Mouse (Mus musculus): ENCODE measurements around the gene Angptl4. TPM values are rescaled to one million over a fixed set of nuclear protein-coding genes. Genes with fewer than 3 reads are reported as not detected.
"Not testable (repeated sequence)": the region's sequence is repeated elsewhere in the genome, so short reads cannot be mapped to it uniquely, and the experiment has no call there.

Angptl4 gene
- polyA plus RNA-seq, 1 experiment from 2014 or later, result 23.0 TPM

DNA sequence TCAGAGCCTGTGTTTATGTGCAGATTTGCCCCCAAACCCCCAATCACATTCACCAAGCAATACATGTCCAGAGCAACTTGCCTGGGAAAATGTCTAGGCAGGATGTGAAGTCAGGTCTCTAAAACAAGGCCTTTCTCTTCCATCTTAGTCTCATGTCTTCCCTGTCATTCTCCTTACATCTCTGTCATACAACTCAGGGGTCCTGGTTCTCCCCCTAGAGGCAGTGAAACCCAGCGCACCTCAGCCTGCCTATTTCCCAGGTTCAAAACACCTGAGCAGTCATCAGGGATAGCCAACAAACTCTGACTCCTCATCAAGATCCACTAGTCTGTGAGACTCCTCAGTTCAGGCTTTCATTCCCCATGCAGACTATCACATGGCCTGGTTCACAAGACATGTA, 27.0 kb downstream of the Angptl4 start:
- WGBS (ENCODE audit: insufficient replicate concordance), result 77% methylated on average over 1 of the region's 1 CpGs
- ATAC-seq (ENCODE audit: insufficient read depth), result no peak
- no peak overlapping the region for H3K9ac ChIP-seq

DNA sequence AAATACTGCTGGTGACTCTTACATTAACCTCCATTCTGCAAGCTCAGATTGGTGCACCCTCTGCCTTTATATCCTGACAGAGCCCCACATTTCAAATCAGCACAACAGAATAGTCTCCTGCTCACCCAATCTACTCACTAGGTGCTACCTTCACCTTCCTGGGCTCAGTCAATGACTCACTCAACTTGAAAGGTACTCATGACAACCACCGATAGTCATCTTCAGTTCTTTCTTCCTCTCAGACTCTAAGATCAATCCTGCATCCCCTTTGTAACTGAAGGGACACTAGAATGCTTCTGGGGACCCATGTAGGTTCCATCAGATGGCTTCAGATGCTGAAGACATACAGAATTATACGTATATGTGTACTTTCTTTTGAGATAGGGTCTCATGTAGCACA, 29.3 kb downstream of the Angptl4 start:
- no peak for ATAC-seq (ENCODE audit: insufficient read depth)
- H3K27me3 ChIP-seq, result no peaks in the 10 kb centered on the region
- no peak overlapping the region for H3K4me2 ChIP-seq
- no peak overlapping the region for H3K9ac ChIP-seq
- H3K9me3 ChIP-seq (replicated peaks), result no peaks in the 10 kb centered on the region
- peaks cover 27% of the 10 kb centered on the region for H3K4me1 ChIP-seq (replicated peaks)
- H3K4me3 ChIP-seq (replicated peaks), result no peak overlapping the region
- WGBS (ENCODE audit: insufficient replicate concordance), result 88% methylated on average over 2 of the region's 2 CpGs
- peaks cover 53% of the 10 kb centered on the region for H3K36me3 ChIP-seq (replicated peaks)
- H3K27ac ChIP-seq (replicated peaks), result no peak overlapping the region

More for the DNA sequence above, 27.0 kb downstream of the Angptl4 start:
- Histone ChIP-seq H3K4me3 (replicated peaks) (no peak overlapping the region), H3K9me3 (replicated peaks) (no peaks in the 10 kb centered on the region), H3K27me3 (no peaks in the 10 kb centered on the region), H3K36me3 (replicated peaks) (peaks cover 46% of the 10 kb centered on the region), H3K27ac (replicated peaks) (no peak overlapping the region), H3K4me2 (no peak overlapping the region), H3K4me1 (replicated peaks) (peaks cover 51% of the 10 kb centered on the region)

DNA sequence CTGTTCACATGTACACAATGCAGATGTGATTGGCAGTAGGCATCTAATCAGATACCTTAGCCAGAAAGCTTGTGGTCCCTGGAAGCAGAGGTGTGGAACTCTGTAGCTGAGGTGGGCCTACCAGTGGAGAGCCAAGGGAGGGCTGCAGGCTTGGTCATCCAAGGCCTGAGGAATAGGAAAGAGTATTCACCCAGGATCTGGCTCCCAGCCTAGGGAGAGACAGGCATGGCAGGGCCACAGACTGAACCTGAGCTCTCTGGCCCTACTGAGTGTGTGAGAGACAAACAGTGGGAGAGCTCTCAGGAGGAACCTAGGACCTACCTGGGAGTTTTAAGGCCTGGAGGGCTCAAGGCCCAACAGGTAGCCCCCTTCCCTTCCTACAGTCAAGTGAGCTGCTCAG, 30.4 kb downstream of the Angptl4 start:
- no peak overlapping the region for H3K4me3 ChIP-seq (replicated peaks)
- H3K27me3 ChIP-seq, result no peaks in the 10 kb centered on the region
- H3K27ac ChIP-seq (replicated peaks), result no peak overlapping the region
- no peaks in the 10 kb centered on the region for H3K9me3 ChIP-seq (replicated peaks)
- no peak overlapping the region for H3K4me2 ChIP-seq
- H3K4me1 ChIP-seq (replicated peaks), result peaks cover 18% of the 10 kb centered on the region
- ATAC-seq (ENCODE audit: insufficient read depth), result no peak
- H3K36me3 ChIP-seq (replicated peaks), result peaks cover 52% of the 10 kb centered on the region
- H3K9ac ChIP-seq, result no peak overlapping the region

DNA sequence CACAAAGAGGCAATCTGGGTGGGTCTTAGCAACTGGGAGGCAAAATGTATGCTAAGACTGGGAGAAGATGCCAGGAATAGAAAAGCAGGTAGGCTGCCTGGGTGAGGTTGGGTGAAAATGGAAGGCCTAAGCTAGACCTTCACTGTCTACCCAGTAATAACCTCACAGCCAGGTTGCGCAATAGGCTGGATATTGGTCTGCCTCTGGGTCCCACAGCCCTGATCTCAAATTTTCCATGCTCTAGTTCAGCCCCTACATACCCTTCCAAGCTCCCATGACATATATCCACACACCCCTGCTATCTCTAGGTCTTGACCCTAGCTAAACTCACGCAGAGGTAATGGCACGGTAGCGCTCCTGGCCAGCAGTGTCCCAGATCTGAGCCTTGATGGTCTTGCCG, 32.2 kb downstream of the Angptl4 start:
- Histone ChIP-seq H3K4me1 (replicated peaks) (peaks cover 16% of the 10 kb centered on the region), H3K36me3 (replicated peaks) (peaks cover 60% of the 10 kb centered on the region), H3K27ac (replicated peaks) (no peak overlapping the region), H3K9me3 (replicated peaks) (no peaks in the 10 kb centered on the region), H3K27me3 (no peaks in the 10 kb centered on the region), H3K4me2 (no peak overlapping the region), H3K4me3 (replicated peaks) (no peak overlapping the region), H3K9ac (no peak overlapping the region)
- WGBS (ENCODE audit: insufficient replicate concordance), result 93% methylated on average over 5 of the region's 5 CpGs
- no peak for ATAC-seq (ENCODE audit: insufficient read depth)

DNA sequence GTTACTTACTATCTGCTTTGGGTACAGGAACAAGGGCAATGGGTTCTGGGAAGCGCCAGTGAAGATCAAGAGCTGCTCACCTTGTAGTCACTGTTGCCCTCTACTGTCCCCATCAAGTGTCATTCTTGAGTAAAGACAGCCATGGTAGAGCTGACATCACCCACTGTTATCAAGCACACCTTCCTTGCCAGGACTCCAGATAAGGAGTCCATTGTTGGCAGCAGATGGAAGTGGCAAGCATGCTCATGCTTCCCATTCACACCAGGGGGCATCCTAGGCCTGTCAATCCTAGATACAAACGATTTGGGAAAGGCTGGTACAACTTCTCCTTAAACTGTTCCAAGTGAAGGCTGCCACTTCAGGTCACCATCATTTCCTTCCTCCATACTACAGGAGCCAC, 35.6 kb downstream of the Angptl4 start:
- Histone ChIP-seq H3K9me3 (replicated peaks) (no peaks in the 10 kb centered on the region), H3K36me3 (replicated peaks) (peaks cover 55% of the 10 kb centered on the region), H3K4me3 (replicated peaks) (no peak overlapping the region), H3K4me2 (no peak overlapping the region), H3K27ac (replicated peaks) (no peak overlapping the region), H3K4me1 (replicated peaks) (peaks cover 16% of the 10 kb centered on the region), H3K9ac (no peak overlapping the region), H3K27me3 (no peaks in the 10 kb centered on the region)
- WGBS (ENCODE audit: insufficient replicate concordance), result 53% methylated on average over 2 of the region's 2 CpGs
- ATAC-seq (ENCODE audit: insufficient read depth), result peak; percentile 42

DNA sequence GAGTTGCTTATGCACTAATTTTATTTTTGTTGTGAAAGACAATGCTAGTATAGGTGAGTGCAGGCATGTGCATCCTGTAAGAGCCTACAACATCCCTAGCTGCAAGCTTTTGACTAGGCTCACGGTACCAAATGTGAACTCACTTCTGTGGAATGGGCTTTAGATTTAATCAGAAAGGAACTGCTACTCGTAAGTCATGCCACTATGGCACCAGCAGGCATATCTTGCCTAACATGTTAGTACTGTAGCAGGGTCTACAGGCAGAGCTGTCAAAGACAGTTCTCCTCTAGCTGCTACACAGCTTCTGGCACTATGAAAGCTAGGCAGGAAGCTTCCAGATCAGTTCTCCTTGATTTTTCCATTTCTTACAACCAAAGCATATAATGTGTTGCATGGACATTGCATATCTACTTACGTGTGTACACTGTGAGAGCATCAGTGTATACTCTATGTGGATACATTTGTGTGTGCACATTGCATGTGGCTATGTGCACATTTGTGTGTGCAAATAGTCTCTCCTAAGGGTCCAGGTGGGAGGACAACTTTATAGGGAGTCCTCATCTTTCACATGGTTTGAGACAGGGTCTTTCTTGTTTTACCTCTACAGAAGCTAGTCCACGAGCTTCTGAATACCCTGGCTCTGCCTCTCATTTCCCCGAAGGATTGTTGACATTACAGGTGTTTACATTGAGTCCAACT, 36.8 kb downstream of the Angptl4 start:
- H3K9ac ChIP-seq, result no peak overlapping the region
- no peak overlapping the region for H3K4me3 ChIP-seq (replicated peaks)
- H3K27ac ChIP-seq (replicated peaks), result no peak overlapping the region
- H3K27me3 ChIP-seq, result no peaks in the 10 kb centered on the region
- H3K4me1 ChIP-seq (replicated peaks), result peaks cover 11% of the 10 kb centered on the region
- H3K9me3 ChIP-seq (replicated peaks), result no peaks in the 10 kb centered on the region
- 78% methylated on average over 5 of the region's 5 CpGs for WGBS (ENCODE audit: insufficient replicate concordance)
- ATAC-seq (ENCODE audit: insufficient read depth), result no peak
- H3K36me3 ChIP-seq (replicated peaks), result peaks cover 44% of the 10 kb centered on the region
- H3K4me2 ChIP-seq, result no peak overlapping the region

DNA sequence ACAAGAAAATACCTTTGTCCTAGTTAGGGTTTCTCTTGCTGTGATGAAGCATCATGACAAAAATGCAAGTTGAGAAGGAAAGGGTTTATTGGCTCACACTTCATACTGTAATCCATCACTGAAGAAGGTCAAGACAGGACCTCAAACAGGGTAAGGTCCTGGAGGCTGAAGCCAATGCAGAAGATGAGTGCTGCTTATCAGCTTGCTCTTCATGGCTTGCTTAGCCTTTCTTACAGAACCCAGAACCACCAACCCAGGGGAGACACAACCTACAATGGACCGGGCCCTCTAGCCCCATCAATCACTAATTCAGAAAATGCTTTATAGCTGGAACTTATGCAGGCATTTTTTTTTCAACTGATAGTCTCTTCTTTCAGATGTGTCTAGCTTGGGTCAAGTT, 39.2 kb downstream of the Angptl4 start:
- 89% methylated on average over 1 of the region's 1 CpGs for WGBS (ENCODE audit: insufficient replicate concordance)

DNA sequence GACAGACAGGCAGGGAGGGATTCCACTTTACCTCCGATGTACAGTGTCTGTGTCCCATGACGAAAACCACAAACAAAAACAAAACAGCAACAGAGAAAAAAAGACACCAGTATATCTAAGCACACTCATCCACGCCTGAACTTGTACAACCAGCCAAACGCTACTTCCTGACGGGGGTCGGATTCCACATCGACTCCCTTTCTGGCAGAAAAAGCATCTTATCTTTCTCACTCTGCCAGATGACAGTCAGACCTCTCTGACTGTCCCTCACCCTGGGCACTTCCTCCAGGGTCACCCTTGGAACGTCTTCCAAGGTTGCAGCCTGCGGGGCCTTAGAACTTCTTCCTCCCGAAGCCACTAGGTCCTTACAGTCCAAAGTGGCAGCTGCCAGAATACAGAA, 48.1 kb downstream of the Angptl4 start:
- H3K4me1 ChIP-seq (replicated peaks); H3K9ac ChIP-seq; H3K9me3 ChIP-seq (replicated peaks); H3K4me2 ChIP-seq; H3K4me3 ChIP-seq (replicated peaks); H3K27ac ChIP-seq (replicated peaks); H3K27me3 ChIP-seq; H3K36me3 ChIP-seq (replicated peaks); ATAC-seq (ENCODE audit: insufficient read depth): not testable (repeated sequence)
- WGBS (ENCODE audit: insufficient replicate concordance), result 39% methylated on average over 10 of the region's 10 CpGs

More for the DNA sequence above, 39.2 kb downstream of the Angptl4 start:
- Histone ChIP-seq H3K36me3 (replicated peaks) (peaks cover 20% of the 10 kb centered on the region), H3K27me3 (no peaks in the 10 kb centered on the region), H3K4me2 (no peak overlapping the region), H3K9me3 (replicated peaks) (no peaks in the 10 kb centered on the region), H3K4me1 (replicated peaks) (peaks cover 11% of the 10 kb centered on the region), H3K27ac (replicated peaks) (no peak overlapping the region), H3K9ac (no peak overlapping the region), H3K4me3 (replicated peaks) (no peak overlapping the region)
- no peak for ATAC-seq (ENCODE audit: insufficient read depth)

DNA sequence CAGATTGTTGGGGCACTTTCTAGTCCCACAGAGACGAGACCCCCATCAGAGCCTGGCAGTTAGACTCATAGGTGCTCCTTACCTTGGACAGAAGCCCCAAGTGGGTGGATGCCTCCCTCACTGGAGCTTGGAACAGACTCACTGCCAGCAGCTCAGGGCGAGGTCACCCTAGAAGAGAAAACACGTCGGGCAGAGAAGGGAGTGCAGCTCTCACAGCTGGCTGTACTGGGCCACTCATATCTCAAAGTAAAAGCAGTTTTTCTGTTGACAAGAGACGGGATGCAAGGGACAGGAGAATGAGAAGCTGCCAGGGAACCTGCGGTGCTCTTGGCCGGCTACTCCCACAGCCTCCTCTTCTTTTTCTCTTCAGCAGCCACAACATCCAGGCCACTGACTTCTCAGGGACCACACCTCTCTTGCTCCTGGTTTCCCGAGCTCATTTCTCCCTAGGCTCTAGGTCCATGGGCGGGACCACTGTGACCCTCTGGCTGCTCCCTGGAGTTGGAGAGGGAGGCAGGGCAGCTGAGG, 49.0 kb downstream of the Angptl4 start:
- WGBS (ENCODE audit: insufficient replicate concordance), result 49% methylated on average over 9 of the region's 9 CpGs
- not testable (repeated sequence) for H3K27me3 ChIP-seq; H3K4me2 ChIP-seq; H3K4me3 ChIP-seq (replicated peaks); H3K9me3 ChIP-seq (replicated peaks); H3K36me3 ChIP-seq (replicated peaks); H3K9ac ChIP-seq; H3K27ac ChIP-seq (replicated peaks); ATAC-seq (ENCODE audit: insufficient read depth); H3K4me1 ChIP-seq (replicated peaks)

DNA sequence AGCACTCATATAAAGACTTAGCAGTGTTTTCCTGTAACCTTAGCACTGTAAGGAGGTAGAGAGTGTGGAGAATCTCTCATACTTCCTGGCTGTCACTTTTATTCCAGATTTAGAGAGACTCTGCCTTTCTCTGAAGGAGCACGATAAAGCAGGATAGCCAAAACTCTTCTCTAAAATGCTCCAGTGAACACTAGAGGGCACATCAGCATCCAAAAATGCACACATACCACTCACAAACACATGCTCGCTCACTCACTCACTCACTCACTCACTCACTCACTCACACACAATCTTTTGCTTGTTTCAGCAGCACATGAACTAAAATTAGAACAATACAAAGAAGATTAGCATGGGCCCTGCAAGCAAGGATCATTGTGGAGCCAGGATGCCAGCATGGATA, 52.4 kb downstream of the Angptl4 start:
- Histone ChIP-seq H3K4me3 (replicated peaks) (no peak overlapping the region), H3K9me3 (replicated peaks) (no peaks in the 10 kb centered on the region), H3K9ac (no peak overlapping the region), H3K27me3 (peaks cover 3% of the 10 kb centered on the region; the same call in 1 of the 2 replicates), H3K36me3 (replicated peaks) (no peaks in the 10 kb centered on the region), H3K27ac (replicated peaks) (no peak overlapping the region), H3K4me2 (no peak overlapping the region), H3K4me1 (replicated peaks) (no peaks in the 10 kb centered on the region)
- 52% methylated on average over 2 of the region's 2 CpGs for WGBS (ENCODE audit: insufficient replicate concordance)
- no peak for ATAC-seq (ENCODE audit: insufficient read depth)

DNA sequence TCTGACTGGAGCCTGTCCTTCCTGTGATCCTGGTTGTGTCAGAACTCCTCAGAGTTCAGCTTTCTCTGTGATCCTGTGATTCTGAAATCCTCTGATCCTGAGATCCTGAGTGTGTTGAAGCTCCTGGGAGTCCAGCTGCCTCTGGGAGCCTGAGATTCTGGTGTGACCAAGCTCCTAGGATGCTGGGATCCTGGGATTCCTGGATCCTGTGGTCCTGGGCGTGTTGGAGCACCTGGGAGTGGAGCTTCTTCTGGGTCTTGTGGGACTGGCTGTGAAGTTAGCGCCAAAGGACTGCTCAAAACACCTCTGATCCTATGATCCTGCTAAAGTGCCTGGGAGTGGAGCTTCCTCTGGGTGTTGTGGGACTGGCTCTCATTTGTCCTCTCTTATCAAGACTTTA, 53.2 kb downstream of the Angptl4 start:
- no peak for ATAC-seq (ENCODE audit: insufficient read depth)
- no peaks in the 10 kb centered on the region for H3K36me3 ChIP-seq (replicated peaks)
- no peaks in the 10 kb centered on the region for H3K4me1 ChIP-seq (replicated peaks)
- H3K27ac ChIP-seq (replicated peaks), result no peak overlapping the region
- H3K4me2 ChIP-seq, result no peak overlapping the region
- no peak overlapping the region for H3K9ac ChIP-seq
- H3K9me3 ChIP-seq (replicated peaks), result no peaks in the 10 kb centered on the region
- H3K27me3 ChIP-seq, result peaks cover 3% of the 10 kb centered on the region; the same call in 1 of the 2 replicates
- WGBS (ENCODE audit: insufficient replicate concordance), result 55% methylated on average over 2 of the region's 2 CpGs
- no peak overlapping the region for H3K4me3 ChIP-seq (replicated peaks)

All from liver, embryonic 15.5 days (tissue).